ENCODE assay signal across 9 mouse cellular contexts in the genomic region with DNA sequence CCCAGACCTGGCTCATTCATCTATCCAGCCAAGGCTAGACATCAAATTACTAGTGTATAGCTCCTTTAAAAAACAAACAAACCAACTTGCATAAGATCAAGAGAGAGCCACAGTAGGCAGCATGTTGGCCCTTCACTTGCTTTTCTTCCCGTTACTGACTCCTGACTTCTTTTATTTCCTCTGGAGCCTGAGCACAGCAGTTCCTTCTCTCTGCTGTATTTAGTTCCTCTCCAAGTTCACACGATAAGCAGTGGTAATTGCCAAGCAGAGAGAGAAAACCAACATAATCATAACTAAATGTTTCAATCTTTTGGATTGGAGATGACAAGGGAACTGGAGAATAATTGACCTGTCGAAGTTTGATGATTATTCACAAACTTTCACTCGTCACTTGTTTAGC. TPM values are rescaled to one million over a fixed set of nuclear protein-coding genes. Genes with fewer than 3 reads are reported as not detected.
DNase-seq lines count a peak whose midpoint lies in the region; ATAC-seq and TF ChIP-seq lines count a peak whose summit lies in the region.
"Had no signal": no experiment of that assay in that cellular context is flagged by ENCODE, and none has a peak within 500 bp of the region (broad histone marks: within the 10 kb centered on the region; RNA-seq: fewer than 3 reads in every experiment).

No protein-coding gene starts in this region.

- peaks cover 17% of the 10 kb centered on the region for H3K4me1 ChIP-seq in heart, embryonic 13.5 days
- peaks cover 31% of the 10 kb centered on the region for H3K4me1 ChIP-seq in G1E (ENCODE audit: insufficient read depth, low read depth, low read length)
- H3K4me1 ChIP-seq in hindbrain, embryonic 14.5 days (replicated peaks; ENCODE audit: control insufficient read depth, insufficient read depth, low read length): peaks cover 16% of the 10 kb centered on the region
- peaks cover 12% of the 10 kb centered on the region; the same call in 1 of the 2 replicates for H3K4me1 ChIP-seq in midbrain, embryonic 11.5 days (ENCODE audit: control insufficient read depth, insufficient read depth, low read length)

- WGBS in heart, embryonic 13.5 days: 51% methylated on average over 4 of the region's 4 CpGs
- 60% methylated on average over 4 of the region's 4 CpGs for WGBS in hindbrain, embryonic 14.5 days
- 68% methylated on average over 4 of the region's 4 CpGs for whole genome bisulfite sequencing in midbrain, embryonic 11.5 days

- H3K9ac ChIP-seq in heart, embryonic 13.5 days: peak overlapping the region; percentile 85
- H3K9ac ChIP-seq in hindbrain, embryonic 14.5 days: no peak overlapping the region
- no peak overlapping the region for H3K9ac ChIP-seq in midbrain, embryonic 11.5 days (ENCODE audit: low read length)

- DNase-seq in heart, postnatal 4 days: no peak
- no peak for DNase-seq in G1E (ENCODE audit: low spot score)
- no peak for DNase-seq in hindbrain, embryonic 14.5 days (ENCODE audit: low spot score)
- no peak for DNase-seq in midbrain, embryonic 11.5 days (ENCODE audit: low spot score, missing footprints)
- DNase-seq in left cerebral cortex, adult 2 months (ENCODE audit: extremely low spot score in 1 of 2, low spot score in 2 of 2): no peak
- DNase-seq in testis, postnatal 10 days (ENCODE audit: low spot score): no peak
- no peak for DNase-seq in layer of hippocampus, adult 8-10 months (ENCODE audit: low spot score in 2 of 2)
- DNase-seq: thymus, postnatal 36 days had no signal

- no peaks in the 10 kb centered on the region for H3K9me3 ChIP-seq in heart, embryonic 13.5 days
- no peaks in the 10 kb centered on the region for H3K9me3 ChIP-seq in G1E (replicated peaks)
- H3K9me3 ChIP-seq in hindbrain, embryonic 14.5 days (ENCODE audit: control insufficient read depth, low read length): no peaks in the 10 kb centered on the region
- no peaks in the 10 kb centered on the region for H3K9me3 ChIP-seq in midbrain, embryonic 11.5 days (ENCODE audit: control insufficient read depth, low read length)

- peak overlapping the region; percentile 78 for H3K4me2 ChIP-seq in heart, embryonic 13.5 days
- H3K4me2 ChIP-seq in hindbrain, embryonic 14.5 days (replicated peaks): peak overlapping the region; percentile 71
- peak overlapping the region; percentile 54 for H3K4me2 ChIP-seq in midbrain, embryonic 11.5 days

- no peak overlapping the region for H3K27ac ChIP-seq in heart, embryonic 13.5 days (replicated peaks)
- no peak overlapping the region for H3K27ac ChIP-seq in hindbrain, embryonic 14.5 days
- H3K27ac ChIP-seq in midbrain, embryonic 11.5 days (ENCODE audit: low read depth, low read length): no peak overlapping the region
- no peak overlapping the region for H3K27ac ChIP-seq in left cerebral cortex, adult 2 months

- no peak for ATAC-seq in heart, embryonic 13.5 days (ENCODE audit: extremely low read depth, insufficient number of reproducible peaks, low FRiP score, low TSS enrichment)
- ATAC-seq in G1E (ENCODE audit: extremely low read depth, insufficient number of reproducible peaks, low FRiP score, poor library complexity, severe bottlenecking): no peak
- no peak for ATAC-seq in hindbrain, embryonic 14.5 days (ENCODE audit: low FRiP score)
- no peak for ATAC-seq in midbrain, embryonic 11.5 days (ENCODE audit: low FRiP score)

- H3K36me3 ChIP-seq in heart, embryonic 13.5 days: peaks cover 49% of the 10 kb centered on the region
- peaks cover 57% of the 10 kb centered on the region for H3K36me3 ChIP-seq in G1E (replicated peaks)
- peaks cover 11% of the 10 kb centered on the region; the same call in 1 of the 2 replicates for H3K36me3 ChIP-seq in hindbrain, embryonic 14.5 days (replicated peaks; ENCODE audit: control insufficient read depth, insufficient read depth)
- H3K36me3 ChIP-seq in midbrain, embryonic 11.5 days (ENCODE audit: control insufficient read depth, insufficient read depth, low read length): peaks cover 3% of the 10 kb centered on the region; the same call in 1 of the 2 replicates

- H3K27me3 ChIP-seq in heart, embryonic 13.5 days (replicated peaks): no peaks in the 10 kb centered on the region
- H3K27me3 ChIP-seq in G1E (ENCODE audit: insufficient read depth, low read length): no peaks in the 10 kb centered on the region
- no peaks in the 10 kb centered on the region for H3K27me3 ChIP-seq in hindbrain, embryonic 14.5 days (ENCODE audit: control insufficient read depth, insufficient read depth, low read length)
- H3K27me3 ChIP-seq in midbrain, embryonic 11.5 days (ENCODE audit: control insufficient read depth, insufficient read depth, low read length): no peaks in the 10 kb centered on the region

- no peak for TF ChIP-seq CTCF in G1E (IDR thresholded peaks at IDR 0.05; ENCODE audit: low read depth, low read length)
- TF ChIP-seq CTCF in left cerebral cortex, adult 2 months (IDR thresholded peaks at IDR 0.05): no peak

- peak overlapping the region; percentile 76 for H3K4me3 ChIP-seq in heart, embryonic 13.5 days
- peak overlapping the region; percentile 90 for H3K4me3 ChIP-seq in G1E (ENCODE audit: low read depth, low read length)
- peak overlapping the region; percentile 55; the same call in 1 of the 2 replicates for H3K4me3 ChIP-seq in hindbrain, embryonic 14.5 days (replicated peaks; ENCODE audit: low read length)
- peak overlapping the region; percentile 76; the same call in 1 of the 2 replicates for H3K4me3 ChIP-seq in midbrain, embryonic 11.5 days (ENCODE audit: low read depth, low read length)
- no peak overlapping the region for H3K4me3 ChIP-seq in left cerebral cortex, adult 2 months

- intact Hi-C loops in left cerebral cortex, adult 2 months (cut with DNase I): loop anchor here (5.0 to 10.0 kb wide), 2 partner anchors 242 to 805 kb away; partner anchors contain the start of genes Asxl2 and Ncoa1

RNA-seq across cellular contexts. Expression of gene Ptrhd1, which starts 1.1 kb away (rescaled TPM):
- 6.6 and 6.9 TPM in 2 replicates for polyA plus RNA-seq in heart, embryonic 13.5 days (2015; fragmentation: Nextera tagmentation; extraction: Ambion mirVana)
- 1 to 10 TPM; 5.5 to 5.6 TPM for total RNA-seq in heart, postnatal 4 days (2021)
- total RNA-seq in G1E (2014; fragmentation: Nextera tagmentation) (0.97 and 2.3 TPM in 2 replicates), G1E (2017) (3.7 and 5.9 TPM in 2 replicates)
- polyA plus RNA-seq in G1E (2012): 1.8 and 2.1 TPM in 2 replicates
- polyA plus RNA-seq in hindbrain, embryonic 14.5 days (2014; fragmentation: Nextera tagmentation; extraction: Ambion mirVana): 6.1 and 6.2 TPM in 2 replicates
- polyA plus RNA-seq in midbrain, embryonic 11.5 days (2014; fragmentation: Nextera tagmentation; extraction: Ambion mirVana): 5.8 and 6.5 TPM in 2 replicates
- total RNA-seq in left cerebral cortex, adult 2 months (2021): 1 to 10 TPM; 8.2 to 8.7 TPM
- 1 to 10 TPM; 7.8 to 9.1 (median 8.5) TPM for total RNA-seq in layer of hippocampus, adult 8-10 months (2022)

RNA-seq across cellular contexts. Expression of gene Cenpo, which starts 1.3 kb away (rescaled TPM):
- 8.1 and 8.2 TPM in 2 replicates for polyA plus RNA-seq in heart, embryonic 13.5 days (2015; fragmentation: Nextera tagmentation; extraction: Ambion mirVana)
- total RNA-seq in heart, postnatal 4 days (2021): 10 to 100 TPM in 1 of 2 experiments, 1 to 10 TPM in 1; 9.9 to 11.3 TPM
- total RNA-seq in G1E (2014; fragmentation: Nextera tagmentation) (30.8 and 39.1 TPM in 2 replicates), G1E (2017) (40.6 and 48.6 TPM in 2 replicates)
- 3.2 and 3.5 TPM in 2 replicates for polyA plus RNA-seq in G1E (2012)
- polyA plus RNA-seq in hindbrain, embryonic 14.5 days (2014; fragmentation: Nextera tagmentation; extraction: Ambion mirVana): 6.2 and 6.9 TPM in 2 replicates
- 19.7 and 21.9 TPM in 2 replicates for polyA plus RNA-seq in midbrain, embryonic 11.5 days (2014; fragmentation: Nextera tagmentation; extraction: Ambion mirVana)
- total RNA-seq in left cerebral cortex, adult 2 months (2021): 1 to 10 TPM; 4.9 to 5.1 TPM
- 1 to 10 TPM; 3.3 to 5.7 (median 4.7) TPM for total RNA-seq in layer of hippocampus, adult 8-10 months (2022)
